Mouse (Mus musculus) MEL (cell line): Measurements from ENCODE around the gene Mov10l1. TPM values are rescaled to one million over a fixed set of nuclear protein-coding genes. Genes with fewer than 3 reads are reported as not detected.
A peak's percentile ranks its signal among the peaks of the same experiment; 100 is the strongest.

ENCODE experiments used
- DNase-seq: peaks from one replicate; pipeline ENCODE4 v3.0.0; 2011; ENCODE audit warnings: low read depth, low spot score
- H3K27ac ChIP-seq: 2 replicates; pipeline ENCODE4 v1.5.1; 2012; ENCODE audit warnings: low read depth, mild to moderate bottlenecking, control low read depth, low read length, moderate library complexity; ENCODE audit not compliant: control insufficient read depth
- H3K27me3 ChIP-seq, 2 experiments: fragments of 150-350 bp in 1 of 2; sonication (generic) in 1 of 2; 2 replicates each; pipeline ENCODE4 v1.6.1; 2012; ENCODE audit warnings: low read length in 2 of 2, mild to moderate bottlenecking in 2 of 2, improper control_type of control experiment in 1 of 2, moderate library complexity in 1 of 2; ENCODE audit not compliant: insufficient read depth in 2 of 2, control insufficient read depth in 1 of 2
- H3K36me3 ChIP-seq, 2 experiments: 2 replicates each; pipeline ENCODE4 v1.6.1; 2012 to 2014; ENCODE audit warnings: low read length in 2 of 2, improper control_type of control experiment in 1 of 2, inconsistent platforms in 1 of 2, mild to moderate bottlenecking in 1 of 2; ENCODE audit not compliant: insufficient read depth in 2 of 2, control insufficient read depth in 1 of 2
- H3K4me1 ChIP-seq, 2 experiments: fragments of 150-350 bp in 1 of 2; sonication (generic) in 1 of 2; 2 replicates each; pipeline ENCODE4 v1.6.1; 2012; ENCODE audit warnings: low read length in 2 of 2, improper control_type of control experiment in 1 of 2, mild to moderate bottlenecking in 1 of 2; ENCODE audit not compliant: insufficient read depth in 2 of 2, control insufficient read depth in 1 of 2
- H3K4me3 ChIP-seq, 2 experiments: fragments of 150-350 bp in 1 of 2; sonication (generic) in 1 of 2; 2 replicates each; pipeline ENCODE4 v1.5.1; 2012; ENCODE audit warnings: low read depth in 2 of 2, low read length in 2 of 2, mild to moderate bottlenecking in 2 of 2, moderate library complexity in 2 of 2, control low read depth in 1 of 2, improper control_type of control experiment in 1 of 2; ENCODE audit not compliant: control insufficient read depth in 1 of 2, insufficient read depth in 1 of 2
- H3K79me2 ChIP-seq: 2 replicates; pipeline ENCODE4 v1.6.1; 2012; ENCODE audit warnings: mild to moderate bottlenecking, low read length, moderate library complexity; ENCODE audit not compliant: control insufficient read depth, poor library complexity, insufficient read depth
- H3K9ac ChIP-seq: 2 replicates; pipeline ENCODE4 v1.6.1; 2012; ENCODE audit warnings: low read depth, mild to moderate bottlenecking, control low read depth, low read length, moderate library complexity; ENCODE audit not compliant: control insufficient read depth, poor library complexity, severe bottlenecking
- H3K9me3 ChIP-seq: fragments of 150-350 bp; sonication (generic); replicated peaks from 2 replicates; pipeline ENCODE4 v1.6.1; 2012; ENCODE audit warnings: mild to moderate bottlenecking, low read length, improper control_type of control experiment, moderate library complexity; ENCODE audit not compliant: insufficient read depth
- BHLHE40 ChIP-seq: IDR thresholded peaks from 2 replicates; pipeline ENCODE4 v1.6.1; 2012; ENCODE audit warnings: low read depth, mild to moderate bottlenecking, inconsistent platforms, low read length, improper control_type of control experiment, borderline replicate concordance
- CHD2 ChIP-seq: IDR thresholded peaks from 2 replicates; pipeline ENCODE4 v1.6.1; 2011; ENCODE audit warnings: low read length, improper control_type of control experiment
- ELF1 ChIP-seq: IDR thresholded peaks from 2 replicates; pipeline ENCODE4 v1.6.1; 2014; ENCODE audit warnings: low read depth, mild to moderate bottlenecking, inconsistent platforms, low read length, improper control_type of control experiment, moderate library complexity
- EP300 ChIP-seq, 2 experiments: IDR thresholded peaks; 2 replicates each; pipeline ENCODE4 v1.6.1; 2011; ENCODE audit warnings: improper control_type of control experiment in 2 of 2, low read length in 2 of 2, low read depth in 1 of 2, mild to moderate bottlenecking in 1 of 2
- GABPA ChIP-seq: IDR thresholded peaks from 2 replicates; pipeline ENCODE4 v1.6.1; 2012; ENCODE audit warnings: low read depth, mild to moderate bottlenecking, inconsistent platforms, low read length, improper control_type of control experiment, moderate library complexity
- GATA1 ChIP-seq: IDR thresholded peaks from 2 replicates; pipeline ENCODE4 v1.6.1; 2011; ENCODE audit warnings: low read depth, low read length, improper control_type of control experiment
- HCFC1 ChIP-seq: IDR thresholded peaks from 2 replicates; pipeline ENCODE4 v1.6.1; 2012; ENCODE audit warnings: low read depth, mild to moderate bottlenecking, inconsistent platforms, low read length, improper control_type of control experiment, moderate library complexity
- JUND ChIP-seq: IDR thresholded peaks from 2 replicates; pipeline ENCODE4 v1.6.1; 2011; ENCODE audit warnings: low read depth, mild to moderate bottlenecking, improper control_type of control experiment, low read length
- MAZ ChIP-seq: IDR thresholded peaks from 2 replicates; pipeline ENCODE4 v1.6.1; 2012; ENCODE audit warnings: low read depth, mild to moderate bottlenecking, inconsistent platforms, low read length, improper control_type of control experiment
- MYC ChIP-seq: IDR thresholded peaks from 2 replicates; pipeline ENCODE4 v1.6.1; 2011; ENCODE audit warnings: low read depth, mild to moderate bottlenecking, low read length, improper control_type of control experiment, moderate library complexity
- NELFE ChIP-seq: IDR thresholded peaks from 2 replicates; pipeline ENCODE4 v1.6.1; 2011; ENCODE audit warnings: low read depth, low read length, improper control_type of control experiment
- RAD21 ChIP-seq: IDR thresholded peaks from 2 replicates; pipeline ENCODE4 v1.6.1; 2011; ENCODE audit warnings: mild to moderate bottlenecking, low read depth, low read length, improper control_type of control experiment
- SMC3 ChIP-seq: IDR thresholded peaks from 2 replicates; pipeline ENCODE4 v1.6.1; 2011; ENCODE audit warnings: low read depth, low read length, improper control_type of control experiment
- ZKSCAN1 ChIP-seq: IDR thresholded peaks from 2 replicates; pipeline ENCODE4 v1.6.1; 2012; ENCODE audit warnings: low read depth, mild to moderate bottlenecking, inconsistent platforms, low read length, improper control_type of control experiment, moderate library complexity
- polyA plus RNA-seq, 2 experiments: library from polyadenylated mRNA; stranded (reverse) in 1 of 2; unstranded in 1 of 2; fragments of >175 nt in 1 of 2; fragments of >200 nt in 1 of 2; gene quantifications; 2 replicates each; pipeline versions ENCODE4 v1.2.1 to v1.2.4; 2012; ENCODE audit warnings: low replicate concordance in 2 of 2, low read depth in 1 of 2; ENCODE audit not compliant: insufficient read length in 2 of 2, insufficient read depth in 1 of 2, missing spikeins in 1 of 2
- total RNA-seq: library from RNA; depleted of rRNA; stranded (reverse); fragments of 300-350 nt; gene quantifications from 2 replicates; pipeline ENCODE4 v1.2.3, GENCODE M21; 2012; rRNA removed

The Mov10l1 gene
- not detected in 2 replicates for total RNA-seq
- not detected for polyA plus RNA-seq

- no peaks in the 10 kb centered on the region for H3K9me3 ChIP-seq
- H3K79me2 ChIP-seq: no peaks in the 10 kb centered on the region
- no peak within 1 kb of the TSS for H3K9ac ChIP-seq
- no peak within 1 kb of the TSS for H3K4me3 ChIP-seq
- TF ChIP-seq SMC3: no peak
- no peak for TF ChIP-seq EP300 (IDR thresholded peaks at IDR 0.05; ENCODE audit: low read depth in 1 of 2, low read length in 2 of 2)
- TF ChIP-seq NELFE: no peak
- TF ChIP-seq ELF1: no peak
- no peak for TF ChIP-seq GATA1
- TF ChIP-seq HCFC1: no peak
- TF ChIP-seq MYC: no peak
- no peak for TF ChIP-seq CHD2
- no peaks in the 10 kb centered on the region for H3K36me3 ChIP-seq
- no peak for DNase-seq
- no peaks in the 10 kb centered on the region for H3K4me1 ChIP-seq
- no peak within 1 kb of the TSS for H3K27ac ChIP-seq
- peaks cover 1 to 4% of the 10 kb centered on the region in 2 experiments; a peak in 2 of 4 replicates for H3K27me3 ChIP-seq
Observed at GRCm38 (mm10) chr15:88982534-88983079, at the start of gene Mov10l1. Mov10l1 (plus strand) TSS chr15:88982909.

- Histone ChIP-seq H3K79me2 (no peaks in the 10 kb centered on the region), H3K27me3 (no peaks in the 10 kb centered on the region), H3K27ac (no peak overlapping the region), H3K4me1 (no peaks in the 10 kb centered on the region), H3K36me3 (no peaks in the 10 kb centered on the region), H3K9me3 (no peaks in the 10 kb centered on the region), H3K4me3 (no peak overlapping the region), H3K9ac (no peak overlapping the region)
- DNase-seq: no peak
- peak; percentile 12 for TF ChIP-seq RAD21
- TF ChIP-seq MAZ: no peak
Observed at GRCm38 (mm10) chr15:88934141-88934540, 48.6 kb upstream of the Mov10l1 start.

- Histone ChIP-seq H3K27ac (no peak overlapping the region), H3K4me3 (no peak overlapping the region), H3K9me3 (no peaks in the 10 kb centered on the region), H3K36me3 (no peaks in the 10 kb centered on the region), H3K27me3 (0 out of 4 replicates have a peak, but pooled peaks cover 0 to 2% of the 10 kb centered on the region in 2 experiments), H3K79me2 (no peaks in the 10 kb centered on the region), H3K4me1 (no peaks in the 10 kb centered on the region), H3K9ac (no peak overlapping the region)
- TF ChIP-seq BHLHE40 (no peak), ZKSCAN1 (no peak), GABPA (no peak), NELFE (no peak), JUND (no peak)
- DNase-seq: peak; percentile 36
Observed at GRCm38 (mm10) chr15:88936619-88937290, 46.0 kb upstream of the Mov10l1 start.
